Mouse (Mus musculus) midbrain, embryonic 10.5 days (tissue): ENCODE data around the gene Surf1. TPM values are rescaled to one million over a fixed set of nuclear protein-coding genes. Genes with fewer than 3 reads are reported as not detected.

Experiments
- DNase-seq: peaks from one replicate; pipeline ENCODE4 v3.0.0-alpha.2; 2017; ENCODE audit warnings: low spot score
- H3K27ac ChIP-seq: fragments of 300-500 bp; sonication (generic); replicated peaks from 2 replicates; pipeline ENCODE4 v1.5.1; 2016; ENCODE audit warnings: mild to moderate bottlenecking
- H3K27me3 ChIP-seq: fragments of 300-500 bp; sonication (generic); 2 replicates; pipeline ENCODE4 v1.6.1; 2016; ENCODE audit warnings: low read depth, mild to moderate bottlenecking; ENCODE audit not compliant: poor library complexity, severe bottlenecking
- H3K36me3 ChIP-seq: fragments of 300-500 bp; sonication (generic); 2 replicates; pipeline ENCODE4 v1.6.1; 2016; ENCODE audit warnings: mild to moderate bottlenecking, moderate library complexity
- H3K4me1 ChIP-seq: fragments of 300-500 bp; sonication (generic); 2 replicates; pipeline ENCODE4 v1.6.1; 2016
- H3K4me3 ChIP-seq: fragments of 300-500 bp; sonication (generic); 2 replicates; pipeline ENCODE4 v1.5.1; 2016; ENCODE audit warnings: mild to moderate bottlenecking, moderate library complexity
- H3K9me3 ChIP-seq: fragments of 300-500 bp; sonication (generic); replicated peaks from 2 replicates; pipeline ENCODE4 v1.6.1; 2016; ENCODE audit warnings: mild to moderate bottlenecking
- WGBS: fragments of 180-500 bp; shearing (Covaris S2); methylation state at CpG from one replicate; pipeline ENCODE4 v1.1.7; 2016; 5-methylcytosine and 5-hydroxymethylcytosine counted together
- polyA plus RNA-seq: library from polyadenylated mRNA; unstranded; fragments of >200 nt; fragmentation: Nextera tagmentation; extraction: Ambion mirVana; gene quantifications from 2 replicates; pipeline ENCODE4 v1.2.1, GENCODE M21; 2016

The Surf1 gene
- polyA plus RNA-seq, result 47.8 and 53.0 TPM in 2 replicates

GRCm38 (mm10) chr2:26915927-26916728 lies at the start of gene Surf1, which contains the start of gene Surf2:
Gene Surf1, minus strand, starts transcription at chr2:26916530.
Gene Surf2, plus strand, starts transcription at chr2:26916367.
- no peaks in the 10 kb centered on the region for H3K27me3 ChIP-seq
- DNase-seq, result peak; percentile 86
- no peaks in the 10 kb centered on the region for H3K9me3 ChIP-seq
- H3K27ac ChIP-seq, result peak within 1 kb of the TSS; percentile 88
- H3K4me3 ChIP-seq, result peak within 1 kb of the TSS; percentile 84
- peaks cover 50% of the 10 kb centered on the region for H3K4me1 ChIP-seq
- WGBS, result 2% methylated on average over 47 of the region's 47 CpGs
- peaks cover 78% of the 10 kb centered on the region for H3K36me3 ChIP-seq

GRCm38 (mm10) chr2:26964724-26965370 lies 48.5 kb upstream of the Surf1 start:
- WGBS, result 20% methylated on average over 14 of the region's 14 CpGs
- Histone ChIP-seq H3K9me3 (peaks cover 5% of the 10 kb centered on the region; the same call in 1 of the 2 replicates), H3K4me1 (peaks cover 28% of the 10 kb centered on the region), H3K36me3 (peaks cover 30% of the 10 kb centered on the region), H3K27me3 (no peaks in the 10 kb centered on the region), H3K4me3 (peak overlapping the region; percentile 86), H3K27ac (peak overlapping the region; percentile 96)
- DNase-seq, result no peak

- H3K36me3 ChIP-seq, result peaks cover 35% of the 10 kb centered on the region
- H3K9me3 ChIP-seq, result peaks cover 5% of the 10 kb centered on the region; the same call in 1 of the 2 replicates
- H3K4me1 ChIP-seq, result peaks cover 28% of the 10 kb centered on the region
- peak; percentile 93 for DNase-seq
- H3K27me3 ChIP-seq, result no peaks in the 10 kb centered on the region
- under 1% methylated on average over 50 of the region's 50 CpGs for WGBS
- H3K27ac ChIP-seq, result peak within 1 kb of the TSS; percentile 96
- H3K4me3 ChIP-seq, result peak within 1 kb of the TSS; percentile 86
Observed at GRCm38 (mm10) chr2:26963923-26964723, 47.8 kb upstream of the Surf1 start, which contains the start of gene Rexo4. Gene Rexo4, minus strand, starts transcription at chr2:26964386.

GRCm38 (mm10) chr2:26960756-26961155 lies 44.4 kb upstream of the Surf1 start:
- 80% methylated on average over 4 of the region's 4 CpGs for WGBS
- H3K36me3 ChIP-seq, result peaks cover 68% of the 10 kb centered on the region
- no peaks in the 10 kb centered on the region for H3K9me3 ChIP-seq
- no peak overlapping the region for H3K27ac ChIP-seq
- peaks cover 28% of the 10 kb centered on the region for H3K4me1 ChIP-seq
- no peaks in the 10 kb centered on the region for H3K27me3 ChIP-seq
- H3K4me3 ChIP-seq, result no peak overlapping the region
- DNase-seq, result no peak

- Histone ChIP-seq H3K4me1 (peaks cover 8% of the 10 kb centered on the region; the same call in 1 of the 2 replicates), H3K27ac (no peak overlapping the region), H3K27me3 (no peaks in the 10 kb centered on the region), H3K9me3 (no peaks in the 10 kb centered on the region), H3K4me3 (no peak overlapping the region), H3K36me3 (peaks cover 97% of the 10 kb centered on the region)
- no peak for DNase-seq
- 89% methylated on average over 2 of the region's 2 CpGs for WGBS
Observed at GRCm38 (mm10) chr2:26957488-26957859, 41.1 kb upstream of the Surf1 start.

GRCm38 (mm10) chr2:26956811-26957487 lies 40.6 kb upstream of the Surf1 start:
- DNase-seq, result no peak
- H3K4me1 ChIP-seq, result peaks cover 3% of the 10 kb centered on the region; the same call in 1 of the 2 replicates
- 95% methylated on average over 12 of the region's 12 CpGs for WGBS
- no peak overlapping the region for H3K27ac ChIP-seq
- H3K4me3 ChIP-seq, result no peak overlapping the region
- H3K27me3 ChIP-seq, result no peaks in the 10 kb centered on the region
- H3K9me3 ChIP-seq, result no peaks in the 10 kb centered on the region
- peaks cover 97% of the 10 kb centered on the region for H3K36me3 ChIP-seq

- H3K27me3 ChIP-seq, result no peaks in the 10 kb centered on the region
- H3K27ac ChIP-seq, result no peak overlapping the region
- whole genome bisulfite sequencing, result 98% methylated on average over 2 of the region's 2 CpGs
- no peak for DNase-seq
- no peak overlapping the region for H3K4me3 ChIP-seq
- peaks cover 97% of the 10 kb centered on the region for H3K36me3 ChIP-seq
- H3K4me1 ChIP-seq, result no peaks in the 10 kb centered on the region
- H3K9me3 ChIP-seq, result no peaks in the 10 kb centered on the region
Observed at GRCm38 (mm10) chr2:26954735-26955395, 38.5 kb upstream of the Surf1 start.

- no peaks in the 10 kb centered on the region for H3K27me3 ChIP-seq
- no peaks in the 10 kb centered on the region for H3K4me1 ChIP-seq
- H3K36me3 ChIP-seq, result peaks cover 92% of the 10 kb centered on the region
- H3K9me3 ChIP-seq, result no peaks in the 10 kb centered on the region
- no peak overlapping the region for H3K4me3 ChIP-seq
- WGBS, result 91% methylated on average over 8 of the region's 8 CpGs
- DNase-seq, result no peak
- H3K27ac ChIP-seq, result no peak overlapping the region
Observed at GRCm38 (mm10) chr2:26952866-26953265, 36.5 kb upstream of the Surf1 start.

GRCm38 (mm10) chr2:26952193-26952592 lies 35.9 kb upstream of the Surf1 start:
- Histone ChIP-seq H3K4me1 (no peaks in the 10 kb centered on the region), H3K36me3 (peaks cover 85% of the 10 kb centered on the region), H3K27me3 (no peaks in the 10 kb centered on the region), H3K4me3 (no peak overlapping the region), H3K9me3 (no peaks in the 10 kb centered on the region), H3K27ac (no peak overlapping the region)
- 93% methylated on average over 4 of the region's 4 CpGs for WGBS
- no peak for DNase-seq

- peaks cover 80% of the 10 kb centered on the region for H3K36me3 ChIP-seq
- WGBS, result 88% methylated on average over 8 of the region's 8 CpGs
- H3K9me3 ChIP-seq, result no peaks in the 10 kb centered on the region
- no peak overlapping the region for H3K4me3 ChIP-seq
- no peak overlapping the region for H3K27ac ChIP-seq
- no peaks in the 10 kb centered on the region for H3K4me1 ChIP-seq
- no peaks in the 10 kb centered on the region for H3K27me3 ChIP-seq
- DNase-seq, result no peak
Observed at GRCm38 (mm10) chr2:26951346-26951905, 35.1 kb upstream of the Surf1 start.

- H3K9me3 ChIP-seq, result no peaks in the 10 kb centered on the region
- no peak overlapping the region for H3K27ac ChIP-seq
- peaks cover 70% of the 10 kb centered on the region for H3K36me3 ChIP-seq
- no peak for DNase-seq
- no peaks in the 10 kb centered on the region for H3K27me3 ChIP-seq
- H3K4me1 ChIP-seq, result no peaks in the 10 kb centered on the region
- H3K4me3 ChIP-seq, result no peak overlapping the region
- WGBS, result 85% methylated on average over 2 of the region's 2 CpGs
Observed at GRCm38 (mm10) chr2:26950411-26950810, 34.1 kb upstream of the Surf1 start.
